Mouse (Mus musculus) embryonic fibroblast, embryonic 13.5 days (primary cell): ENCODE data around the gene Cyp2c23.

Experiments used
- CTCF ChIP-seq: IDR thresholded peaks from 2 replicates; pipeline ENCODE4 v1.5.1; 2011; ENCODE audit warnings: mild to moderate bottlenecking, control low read depth, low read length, moderate library complexity, borderline replicate concordance; ENCODE audit not compliant: insufficient read depth
- POLR2A ChIP-seq: IDR thresholded peaks from 2 replicates; pipeline ENCODE4 v1.6.1; 2011; ENCODE audit warnings: low read depth, mild to moderate bottlenecking, control low read depth, low read length, moderate library complexity

DNA sequence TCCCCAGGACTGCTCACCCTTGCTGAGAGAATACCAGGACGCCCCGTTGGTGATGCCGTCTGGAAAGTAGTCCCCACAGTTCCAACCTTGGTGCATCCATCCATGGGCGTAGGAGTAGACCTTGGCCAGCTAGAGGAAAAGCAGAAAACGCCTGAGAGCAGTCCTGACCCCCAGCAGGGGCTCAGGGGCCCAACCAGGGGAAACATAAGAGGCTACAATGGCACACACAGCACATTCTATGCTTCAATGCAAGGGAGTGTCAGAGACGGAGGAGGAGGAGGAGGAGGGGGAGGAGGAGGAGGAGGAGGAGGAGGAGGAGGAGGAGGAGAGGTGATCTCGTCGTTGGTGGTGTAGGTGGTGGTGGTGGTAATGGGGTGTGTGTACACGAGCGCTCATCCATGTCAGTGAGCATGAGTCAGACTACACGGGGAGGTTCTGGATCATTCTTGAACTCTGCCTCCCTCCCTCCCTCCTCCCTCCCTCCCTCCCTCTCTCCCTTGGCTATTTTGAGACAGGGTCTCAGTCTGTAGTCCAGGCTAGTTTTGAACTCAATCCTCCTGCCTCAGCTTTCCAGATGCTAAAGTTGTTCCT is 60.5 kb downstream of the Cyp2c23 start:
- TF ChIP-seq CTCF (no peak), POLR2A (no peak)
